Mouse (Mus musculus) small intestine, adult 2 months (tissue): Measurements from ENCODE around the gene Apobec4.

Source experiments
- CTCF ChIP-seq: fragments of 200-500 bp; IDR thresholded peaks from 2 replicates; pipeline ENCODE4 v1.5.1; 2012; ENCODE audit warnings: low read depth, mild to moderate bottlenecking, control low read depth, inconsistent platforms, low read length, moderate library complexity, mixed read lengths; ENCODE audit not compliant: insufficient replicate concordance, insufficient read length; ENCODE audit errors: extremely low read depth
- POLR2A ChIP-seq: fragments of 200-500 bp; IDR thresholded peaks from 2 replicates; pipeline ENCODE4 v1.6.1; 2012; ENCODE audit warnings: low read depth, mild to moderate bottlenecking, control low read depth, inconsistent platforms, low read length, moderate library complexity

GRCm38 (mm10) chr1:152713924-152714323, 36.4 kb upstream of the Apobec4 start:
- TF ChIP-seq CTCF (no peak), POLR2A (no peak)
